11 mouse cellular contexts compared by ENCODE assay signal in the genomic region with DNA sequence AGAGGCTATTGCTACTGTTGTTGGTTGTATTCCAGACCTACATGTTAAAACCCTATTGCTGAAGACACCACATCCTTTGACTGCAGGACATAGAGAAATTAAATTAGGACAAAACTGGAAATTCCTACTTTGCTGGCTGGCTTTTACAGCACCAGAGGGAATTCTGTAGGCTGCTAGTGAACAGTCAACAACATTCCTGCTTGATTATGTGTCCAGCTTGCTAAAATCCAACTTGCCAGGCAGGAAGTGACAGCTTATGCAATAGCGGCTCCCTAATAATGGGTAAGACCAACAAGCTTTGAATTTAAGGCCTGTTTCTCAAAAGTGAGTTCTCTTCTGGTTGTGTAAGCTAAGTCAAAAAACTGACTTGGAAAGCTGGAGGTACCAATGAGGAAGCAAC.
DNase-seq lines count a peak whose midpoint lies in the region; ATAC-seq and TF ChIP-seq lines count a peak whose summit lies in the region.
"Had no signal": no experiment of that assay in that cellular context is flagged by ENCODE, and none has a peak within 500 bp of the region (broad histone marks: within the 10 kb centered on the region; RNA-seq: fewer than 3 reads in every experiment).

No protein-coding gene starts in this region.

- no peaks in the 10 kb centered on the region for H3K79me3 ChIP-seq in C2C12 (ENCODE audit: low read depth)

- no peak overlapping the region for H3K4me3 ChIP-seq in C2C12 (ENCODE audit: insufficient read depth, poor library complexity, severe bottlenecking)
- H3K4me3 ChIP-seq: neural tube, embryonic 13.5 days had no signal

- H3K79me2 ChIP-seq in C2C12 (ENCODE audit: control insufficient read depth, insufficient read depth): no peaks in the 10 kb centered on the region

- no peak for ATAC-seq in CD4-positive, CD25-positive, alpha-beta regulatory T cell, adult 4 months
- ATAC-seq: intestine, embryonic 16.5 days had no signal

- no peak for TF ChIP-seq CTCF in C2C12 (IDR thresholded peaks at IDR 0.05; ENCODE audit: control insufficient read depth, insufficient read depth, insufficient read length)

- H3K36me3 ChIP-seq in C2C12 (ENCODE audit: control insufficient read depth, insufficient read depth): no peaks in the 10 kb centered on the region
- H3K36me3 ChIP-seq: neural tube, embryonic 13.5 days had no signal

- no peaks in the 10 kb centered on the region for H3K27me3 ChIP-seq in C2C12 (ENCODE audit: control insufficient read depth, insufficient read depth, insufficient read length)
- H3K27me3 ChIP-seq: neural tube, embryonic 13.5 days had no signal

- DNase-seq in 3134 (ENCODE audit: extremely low read depth, insufficient read length, low spot score): peak; percentile 71
- DNase-seq in gastrocnemius, postnatal 10 days: peak; percentile 4
- peak; percentile 6 to 47 for DNase-seq in kidney, postnatal 36 days
- DNase-seq in left cerebral cortex, adult 9 months (ENCODE audit: low spot score in 2 of 2): no peak
- no peak for DNase-seq in left cerebral cortex, adult 8-10 months (ENCODE audit: low spot score in 2 of 2)
- DNase-seq: cerebellum, postnatal 25 days; right cerebral cortex, postnatal 14 days had no signal

- no peak overlapping the region for H3ac ChIP-seq in C2C12 (ENCODE audit: control insufficient read depth, insufficient read length, low read depth)

TF ChIP-seq in C2C12, 6 proteins besides CTCF, POLR2A, EP300 and RAD21:
- TF ChIP-seq FOSL1 (IDR thresholded peaks at IDR 0.05; ENCODE audit: insufficient read depth, low read length, poor library complexity, severe bottlenecking) (no peak), CEBPB (IDR thresholded peaks at IDR 0.05; ENCODE audit: low read depth) (peak; percentile 92)
TF ChIP-seq in C2C12: peak in this region for 1.

Comparison
In these comparisons a context has a peak if more than half of its experiments do, and no peak if none do; other contexts are left out.
1. DNase-seq: peak in 3134 (single experiment), gastrocnemius, postnatal 10 days (single experiment) and kidney, postnatal 36 days (2 of 2); none in left cerebral cortex, adult 9 months (0 of 2) and left cerebral cortex, adult 8-10 months (0 of 2).